Mouse (Mus musculus) inflammation-experienced regulatory T-cells, adult 6 months (primary cell): ENCODE data around the gene Lhfpl3. TPM values are rescaled to one million over a fixed set of nuclear protein-coding genes. Genes with fewer than 3 reads are reported as not detected.
"Not testable (repeated sequence)": the region's sequence is repeated elsewhere in the genome, so short reads cannot be mapped to it uniquely, and the experiment has no call there.

Experiments used
- ATAC-seq: one replicate; pipeline ENCODE4 v1.8.0; 2017
- polyA plus RNA-seq, 3 experiments: library from polyadenylated mRNA; unstranded; fragments of 100-300 nt; shearing (Covaris generic); gene quantifications; one replicate each; pipeline ENCODE4 v1.2.1; 2017

Gene Lhfpl3
- polyA plus RNA-seq: under 1 TPM in 1 of 3 experiments, not detected in 2; 0.13 TPM

DNA sequence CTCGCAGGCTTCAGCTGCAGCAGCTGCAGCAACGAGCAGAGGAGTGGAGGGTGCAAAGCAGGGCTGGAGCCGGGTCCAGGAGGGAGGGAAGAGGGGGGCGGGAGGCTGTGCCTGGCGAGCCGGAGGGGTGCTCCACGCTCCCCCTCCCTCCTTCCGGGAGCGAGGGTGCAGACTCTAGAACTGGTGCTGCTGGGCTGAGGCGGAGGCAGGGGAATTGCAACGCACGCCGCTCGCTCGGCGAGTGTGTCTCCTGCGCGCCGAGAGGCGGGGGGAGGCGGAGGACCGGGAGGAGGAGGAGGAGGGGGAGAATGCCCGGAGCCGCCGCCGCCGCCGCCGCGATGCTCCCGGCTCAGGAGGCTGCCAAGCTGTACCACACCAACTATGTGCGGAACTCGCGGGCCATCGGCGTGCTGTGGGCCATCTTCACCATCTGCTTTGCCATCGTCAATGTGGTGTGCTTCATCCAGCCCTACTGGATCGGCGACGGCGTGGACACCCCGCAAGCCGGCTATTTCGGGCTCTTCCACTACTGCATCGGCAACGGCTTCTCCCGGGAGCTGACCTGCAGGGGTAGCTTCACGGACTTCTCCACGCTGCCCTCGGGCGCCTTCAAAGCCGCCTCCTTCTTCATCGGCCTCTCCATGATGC, at the start of gene Lhfpl3:
Gene Lhfpl3 (plus strand): TSS at position 175 of the 648 bp plus-strand sequence.
- ATAC-seq: no peak

- ATAC-seq: not testable (repeated sequence)
Observed at GRCm38 (mm10) chr5:22706271-22706670, 39.6 kb upstream of the Lhfpl3 start.

- ATAC-seq: no peak
Observed at GRCm38 (mm10) chr5:22745529-22745884, 352 bp upstream of the Lhfpl3 start.

DNA sequence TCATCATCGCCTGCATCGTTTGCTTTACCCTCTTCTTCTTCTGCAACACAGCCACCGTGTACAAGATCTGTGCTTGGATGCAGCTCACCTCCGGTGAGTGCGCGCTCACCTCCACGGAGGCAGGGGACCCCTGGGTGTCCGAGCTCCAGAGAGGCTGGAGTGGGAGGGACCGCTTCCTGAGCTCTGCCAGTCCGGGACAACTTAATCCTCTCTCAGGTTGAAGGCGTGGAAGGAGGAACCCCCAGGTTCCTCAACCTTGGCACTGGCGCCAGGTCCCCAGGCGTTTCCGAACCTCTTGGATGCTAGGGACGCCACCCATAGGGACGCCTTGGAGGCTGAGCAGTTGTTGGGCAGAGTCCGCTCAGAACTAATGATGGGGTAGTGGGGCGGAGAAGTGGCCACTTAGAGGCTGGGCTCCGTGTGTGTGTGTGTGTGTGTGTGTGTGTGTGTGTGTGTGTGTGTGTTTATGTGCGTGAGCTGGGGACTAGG, 718 bp downstream of the Lhfpl3 start:
- ATAC-seq: no peak

- ATAC-seq: no peak
Observed at GRCm38 (mm10) chr5:22747305-22747704, 1.4 kb downstream of the Lhfpl3 start.

GRCm38 (mm10) chr5:22757261-22757660, 11.4 kb downstream of the Lhfpl3 start:
- ATAC-seq: no peak

GRCm38 (mm10) chr5:22770726-22771125, 24.9 kb downstream of the Lhfpl3 start:
- no peak for ATAC-seq

GRCm38 (mm10) chr5:22795361-22795760, 49.5 kb downstream of the Lhfpl3 start:
- no peak for ATAC-seq

GRCm38 (mm10) chr5:22813426-22813825, 67.6 kb downstream of the Lhfpl3 start:
- ATAC-seq: no peak

DNA sequence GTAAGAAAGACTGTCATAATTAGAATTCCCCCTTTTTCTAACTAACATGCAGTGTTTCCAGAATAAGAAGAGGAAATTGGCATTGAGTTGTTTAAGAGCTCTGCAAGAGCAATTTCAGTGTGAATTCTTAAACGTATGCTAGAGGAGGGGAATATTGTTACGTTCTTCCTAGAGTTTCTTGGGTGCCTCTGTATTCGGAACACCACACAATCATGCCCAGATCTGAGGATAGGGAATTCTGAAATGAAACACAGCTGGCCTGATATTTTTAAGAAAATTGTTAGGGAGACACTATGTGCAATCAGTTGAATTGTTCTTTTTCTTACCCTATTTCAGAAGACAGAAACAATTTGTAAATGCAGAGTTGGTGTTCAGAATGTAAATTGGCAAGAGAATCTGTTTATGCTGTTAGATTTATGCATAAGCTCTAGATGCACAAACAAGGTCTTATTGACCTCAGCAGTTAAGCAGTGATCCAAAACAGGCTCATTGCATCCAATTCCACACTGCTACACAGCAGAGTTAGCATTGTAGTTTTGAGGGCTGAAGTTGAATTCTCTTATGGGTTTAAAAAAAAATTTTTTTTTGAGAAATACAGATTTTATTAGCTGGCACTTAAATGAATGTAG, 84.1 kb downstream of the Lhfpl3 start:
- ATAC-seq: no peak

DNA sequence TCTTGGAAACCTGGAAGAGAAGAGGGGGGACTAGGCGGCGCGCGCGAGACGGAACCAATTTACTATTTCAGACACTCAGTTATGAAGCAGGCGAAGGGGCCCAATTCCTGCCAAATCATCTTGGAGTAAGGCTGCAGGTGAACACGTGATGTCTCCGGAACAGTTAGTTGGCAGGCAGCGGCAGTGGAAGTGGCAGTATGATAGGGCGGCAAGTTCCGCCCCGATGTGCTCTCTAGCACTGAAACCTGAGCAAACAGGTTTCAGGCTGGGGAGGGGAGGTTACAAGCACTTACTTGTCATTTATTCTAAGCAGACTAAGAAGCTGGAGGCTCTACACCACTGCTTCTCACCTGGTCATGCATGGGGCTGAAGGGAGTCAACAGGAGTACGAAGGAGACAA, 105.7 kb downstream of the Lhfpl3 start:
- no peak for ATAC-seq

GRCm38 (mm10) chr5:22853503-22853902, 107.6 kb downstream of the Lhfpl3 start:
- no peak for ATAC-seq

DNA sequence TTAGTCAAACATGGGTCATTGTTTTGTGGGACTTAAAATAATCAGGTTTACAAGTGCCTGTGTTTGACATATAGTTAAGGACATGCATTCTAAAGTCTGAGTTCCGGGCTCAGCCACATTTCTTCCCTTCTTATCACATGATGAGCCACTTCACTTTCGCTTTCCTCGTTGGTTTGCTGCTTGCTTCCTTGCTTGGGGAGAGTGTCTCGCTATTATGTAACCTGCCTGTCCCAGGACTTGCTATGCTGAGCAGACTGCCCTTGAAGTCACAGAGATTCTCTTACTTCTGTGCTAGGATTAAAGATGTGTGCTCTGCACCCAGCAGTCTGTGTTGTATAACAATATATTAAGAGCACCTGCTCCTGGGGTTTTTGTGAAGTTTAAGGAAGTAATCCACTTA, 110.6 kb downstream of the Lhfpl3 start:
- ATAC-seq: no peak

GRCm38 (mm10) chr5:22861399-22861798, 115.5 kb downstream of the Lhfpl3 start:
- no peak for ATAC-seq

DNA sequence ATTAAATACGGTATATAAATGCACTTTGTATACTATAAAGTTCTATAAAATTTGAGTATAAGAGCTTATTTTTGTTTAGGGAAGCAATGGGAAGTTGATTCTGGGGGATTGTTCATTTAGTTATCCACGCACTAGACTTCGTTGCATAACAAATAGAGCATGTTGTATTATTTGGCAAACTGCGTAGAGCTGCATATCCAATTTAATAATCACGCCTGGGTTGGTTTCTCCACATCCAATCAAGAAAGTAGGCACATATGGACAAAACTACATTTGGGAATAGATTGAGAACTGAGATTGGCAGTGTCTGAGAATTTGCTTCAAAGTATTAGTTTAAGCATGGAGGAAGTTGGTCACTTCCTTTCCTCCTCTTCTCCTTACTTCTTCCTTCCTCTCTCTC, 123.2 kb downstream of the Lhfpl3 start:
- no peak for ATAC-seq

GRCm38 (mm10) chr5:22872417-22872816, 126.6 kb downstream of the Lhfpl3 start:
- ATAC-seq: no peak

DNA sequence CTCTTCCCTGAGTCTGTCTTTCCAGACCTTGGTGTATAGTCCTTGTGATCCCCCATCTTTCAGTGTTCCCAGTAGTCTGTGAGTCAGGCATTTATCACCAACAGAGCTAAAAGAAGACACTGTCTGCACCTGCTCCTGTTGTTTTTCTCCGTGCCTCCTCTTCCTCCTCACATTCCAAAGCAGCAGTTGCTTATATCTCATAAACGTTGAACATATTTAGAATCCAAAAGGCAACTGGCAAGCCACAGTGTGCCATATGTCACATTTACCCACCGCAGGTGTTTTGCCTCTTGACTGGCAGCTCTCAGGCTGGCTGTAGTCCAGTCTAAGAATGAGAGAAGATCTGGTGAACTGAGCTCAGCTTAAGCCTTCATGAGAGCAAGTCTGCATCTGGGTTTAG, 142.5 kb downstream of the Lhfpl3 start:
- ATAC-seq: no peak

DNA sequence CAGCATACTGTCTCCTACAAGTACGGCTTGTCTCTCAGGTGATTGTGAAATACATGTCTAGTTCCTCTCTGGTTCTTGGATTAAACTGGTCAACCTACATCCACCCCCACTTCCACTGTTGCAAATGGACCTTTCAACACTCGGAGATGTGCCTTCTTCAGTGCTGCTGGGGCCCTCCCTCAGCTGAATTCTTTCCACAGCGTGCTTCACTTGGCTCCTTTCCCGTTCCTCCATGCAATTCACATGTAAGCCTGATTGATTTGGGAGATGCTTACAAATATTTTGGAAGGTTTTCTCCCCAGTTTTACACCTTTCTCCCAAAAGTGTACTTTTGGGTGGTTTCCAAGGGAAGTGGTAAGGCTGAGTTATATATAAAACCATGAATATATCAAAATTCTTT, 143.6 kb downstream of the Lhfpl3 start:
- ATAC-seq: no peak

DNA sequence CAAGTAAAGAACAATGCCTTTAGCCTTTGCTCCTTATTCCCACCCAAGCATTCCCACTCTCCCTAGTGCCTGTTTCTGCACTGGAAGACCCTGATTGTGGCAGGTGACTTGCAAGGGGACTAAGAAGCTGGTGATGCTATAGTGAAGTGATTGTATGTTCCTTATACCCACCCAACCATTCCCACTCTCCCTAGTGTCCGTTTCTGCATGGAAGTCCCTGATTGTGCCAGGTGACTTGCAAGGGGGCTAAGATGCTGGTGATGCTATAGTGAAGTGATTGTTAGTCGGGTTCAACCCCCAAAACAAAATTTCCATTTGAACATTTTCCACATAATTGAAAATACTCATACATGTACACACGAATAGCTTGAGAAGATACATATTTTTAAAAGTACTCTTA, 151.4 kb downstream of the Lhfpl3 start:
- ATAC-seq: no peak

DNA sequence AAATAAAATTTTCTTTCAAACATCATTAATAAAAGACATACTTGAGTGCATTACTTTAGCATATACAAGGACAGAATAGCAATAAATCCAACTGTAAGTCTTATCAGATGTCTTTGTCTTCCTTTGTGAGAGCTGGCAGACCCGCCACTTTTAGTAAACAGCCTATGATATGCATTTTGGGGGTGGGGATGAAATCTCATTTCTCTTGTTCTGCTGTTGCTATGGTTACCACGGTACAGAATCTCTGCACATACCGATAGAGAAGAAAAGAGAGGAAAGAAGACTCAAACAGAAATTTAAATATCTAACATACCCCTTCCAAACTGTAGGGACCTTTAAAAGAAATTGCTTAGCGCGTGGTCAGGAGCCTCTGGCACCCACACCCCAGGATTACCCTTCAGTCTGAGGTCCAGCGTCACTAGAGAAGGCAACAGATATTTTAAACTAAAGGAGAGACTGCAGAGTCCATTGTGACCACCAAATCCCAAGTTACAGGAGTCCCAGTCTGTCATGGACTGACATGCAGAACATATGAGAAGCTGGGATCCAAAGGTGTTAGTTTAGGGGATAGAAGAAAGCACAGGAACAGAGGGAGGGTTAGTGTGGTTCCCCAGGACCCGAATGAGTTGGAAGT, 151.9 kb downstream of the Lhfpl3 start:
- no peak for ATAC-seq

DNA sequence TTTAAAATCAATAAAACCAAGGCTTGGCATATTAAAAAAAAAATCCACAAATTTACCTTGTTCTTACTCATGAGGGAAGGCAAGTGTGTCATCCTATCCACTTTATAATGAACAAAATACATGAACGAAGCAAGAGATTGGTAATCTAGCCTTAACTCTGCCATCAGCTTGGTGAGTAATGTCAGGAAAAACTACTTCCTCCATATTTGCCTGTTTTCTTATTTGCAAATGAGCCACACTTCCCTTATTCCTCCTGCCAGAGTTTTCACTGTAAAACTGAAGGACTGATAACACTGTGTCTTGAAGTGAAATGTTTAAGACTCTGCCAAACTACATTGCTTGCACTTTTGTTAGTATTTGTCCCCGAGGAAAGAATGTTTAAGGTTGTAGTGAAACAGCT, 152.7 kb downstream of the Lhfpl3 start:
- ATAC-seq: no peak

- ATAC-seq: no peak
Observed at GRCm38 (mm10) chr5:22899913-22900312, 154.1 kb downstream of the Lhfpl3 start.

- no peak for ATAC-seq
Observed at GRCm38 (mm10) chr5:22917197-22917596, 171.3 kb downstream of the Lhfpl3 start.

DNA sequence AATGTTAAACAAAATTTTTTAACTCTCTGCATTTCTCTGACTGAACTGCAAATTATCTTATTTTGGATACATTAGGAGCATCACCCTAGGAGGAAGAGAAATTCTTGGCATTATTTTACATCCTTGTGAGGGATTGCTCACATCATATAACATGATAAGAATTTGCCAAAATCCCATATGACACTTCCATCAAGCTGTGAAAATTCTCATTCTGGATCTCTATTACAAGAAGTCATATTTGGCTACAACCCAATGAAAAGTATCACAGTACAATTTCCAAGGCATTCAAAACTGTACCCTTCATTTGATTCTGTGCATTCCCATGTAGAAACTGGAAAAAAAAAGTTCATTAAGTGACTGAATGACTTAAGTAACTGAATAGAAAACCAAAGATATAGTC, 180.3 kb downstream of the Lhfpl3 start:
- no peak for ATAC-seq
